Mouse (Mus musculus) kidney, postnatal 0 days (tissue): ENCODE measurements at regions not wholly inside any gene's neighbourhood (a gene's known extent, or its start where the extent isn't known, plus 50 kb on each side); places are given as distances from the start of the nearest gene placed in this dataset. TPM values are rescaled to one million over a fixed set of nuclear protein-coding genes. Genes with fewer than 3 reads are reported as not detected.

Source experiments
- ATAC-seq: fragments of 200-750 bp; cut with Nextera tagmentation; replicated peaks from 2 replicates; pipeline ENCODE4 v1.8.0; 2017; ENCODE audit warnings: low read depth, moderate number of reproducible peaks, moderate TSS enrichment, moderate library complexity; ENCODE audit not compliant: low FRiP score
- DNase-seq: peaks from one replicate; pipeline ENCODE4 v3.0.0-alpha.2; 2016; ENCODE audit warnings: low spot score
- H3K27ac ChIP-seq: fragments of 300-500 bp; sonication (generic); 2 replicates; pipeline ENCODE4 v1.5.1; 2014; ENCODE audit warnings: mild to moderate bottlenecking
- H3K27me3 ChIP-seq: fragments of 300-500 bp; sonication (generic); 2 replicates; pipeline ENCODE4 v1.6.1; 2014; ENCODE audit warnings: low read length, mixed read lengths; ENCODE audit not compliant: insufficient read depth
- H3K36me3 ChIP-seq: fragments of 300-500 bp; sonication (generic); 2 replicates; pipeline ENCODE4 v1.6.1; 2014; ENCODE audit warnings: low read length, mixed read lengths; ENCODE audit not compliant: insufficient read depth
- H3K4me1 ChIP-seq: fragments of 300-500 bp; sonication (generic); replicated peaks from 2 replicates; pipeline ENCODE4 v1.6.1; 2014; ENCODE audit warnings: antibody characterized with exemption, low read length, mixed read lengths; ENCODE audit not compliant: insufficient read depth
- H3K4me2 ChIP-seq: fragments of 300-500 bp; sonication (generic); 2 replicates; pipeline ENCODE4 v1.6.1; 2014; ENCODE audit warnings: mild to moderate bottlenecking, low read length, moderate library complexity, mixed read lengths
- H3K4me3 ChIP-seq: fragments of 300-500 bp; sonication (generic); replicated peaks from 2 replicates; pipeline ENCODE4 v1.5.1; 2014; ENCODE audit warnings: low read depth, low read length
- H3K9ac ChIP-seq: fragments of 300-500 bp; sonication (generic); 2 replicates; pipeline ENCODE4 v1.6.1; 2014; ENCODE audit warnings: low read depth, low read length
- H3K9me3 ChIP-seq: fragments of 300-500 bp; sonication (generic); replicated peaks from 2 replicates; pipeline ENCODE4 v1.6.1; 2016; ENCODE audit warnings: low read length, inconsistent platforms, mixed read lengths
- CTCF ChIP-seq: IDR thresholded peaks from 2 replicates; pipeline ENCODE4 v1.5.1; 2016; ENCODE audit warnings: antibody characterized with exemption, low read depth, mild to moderate bottlenecking, moderate library complexity
- WGBS: fragments of 180-500 bp; shearing (Covaris S2); extraction: QIAGEN DNeasy Blood & Tissue Kit; methylation state at CpG from one replicate; pipeline ENCODE4 v1.1.7; 2014; 5-methylcytosine and 5-hydroxymethylcytosine counted together
- microRNA-seq: library from miRNA; unstranded; fragments of <30 nt; microRNA quantifications from one replicate; pipeline ENCODE4, GENCODE M21; 2016

DNA sequence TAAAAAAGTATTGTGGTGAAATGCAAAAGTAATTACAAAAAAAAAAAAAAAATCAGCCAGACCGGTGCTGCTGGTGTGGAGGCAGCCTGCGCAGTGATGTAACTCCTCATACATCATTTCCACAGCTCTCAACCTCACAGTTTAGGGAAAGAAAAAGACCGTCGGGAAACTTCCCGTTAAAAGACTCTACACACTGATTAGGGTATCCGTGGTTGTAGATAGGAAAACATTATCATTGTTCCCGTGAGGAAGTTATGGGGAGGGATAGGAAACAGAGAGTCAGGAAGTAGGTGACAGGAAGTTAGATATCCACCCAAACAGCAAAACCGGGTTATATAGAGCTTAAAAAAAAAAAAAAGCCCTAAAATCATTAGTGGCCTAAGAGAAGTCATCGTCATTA, 52.9 kb upstream of the Zfp64 start:
- 14% methylated on average over 9 of the region's 9 CpGs for WGBS
- no peak for TF ChIP-seq CTCF
- Histone ChIP-seq H3K4me1 (no peaks in the 10 kb centered on the region; the same call in 1 of the 2 replicates), H3K4me3 (no peak overlapping the region), H3K27ac (peak overlapping the region; percentile 34; the same call in 1 of the 2 replicates), H3K27me3 (no peaks in the 10 kb centered on the region), H3K9me3 (no peaks in the 10 kb centered on the region), H3K4me2 (peak overlapping the region; percentile 36), H3K36me3 (no peaks in the 10 kb centered on the region), H3K9ac (no peak overlapping the region)
- no peak for ATAC-seq
- peak; percentile 67 for DNase-seq

DNA sequence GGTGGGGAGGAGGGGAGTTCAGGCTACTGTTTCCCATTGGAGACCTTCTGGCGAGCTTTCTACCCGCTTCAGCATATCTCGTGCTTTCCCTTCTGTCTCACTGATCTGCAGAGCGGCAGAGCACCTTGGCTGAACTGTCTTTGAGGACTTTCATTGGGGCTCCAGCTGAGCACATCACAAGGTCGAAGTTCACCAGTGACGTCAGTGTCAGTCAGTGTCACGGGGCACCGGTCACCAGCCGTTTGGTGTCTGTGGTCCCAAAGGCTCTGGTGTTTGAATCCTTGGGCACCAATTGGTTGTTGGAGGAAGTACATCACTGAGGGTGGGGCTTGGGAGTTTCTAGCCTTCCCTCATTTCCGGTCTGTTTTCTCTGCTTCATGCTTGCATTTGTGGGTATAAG, 51.2 kb upstream of the Zfp64 start:
- WGBS: 69% methylated on average over 10 of the region's 10 CpGs
- Histone ChIP-seq H3K27me3 (no peaks in the 10 kb centered on the region), H3K27ac (no peak overlapping the region), H3K9ac (no peak overlapping the region), H3K9me3 (no peaks in the 10 kb centered on the region), H3K36me3 (no peaks in the 10 kb centered on the region), H3K4me1 (no peaks in the 10 kb centered on the region; the same call in 1 of the 2 replicates), H3K4me2 (no peak overlapping the region), H3K4me3 (no peak overlapping the region)
- TF ChIP-seq CTCF: no peak
- DNase-seq: peak; percentile 11
- peak; percentile 71 for ATAC-seq

DNA sequence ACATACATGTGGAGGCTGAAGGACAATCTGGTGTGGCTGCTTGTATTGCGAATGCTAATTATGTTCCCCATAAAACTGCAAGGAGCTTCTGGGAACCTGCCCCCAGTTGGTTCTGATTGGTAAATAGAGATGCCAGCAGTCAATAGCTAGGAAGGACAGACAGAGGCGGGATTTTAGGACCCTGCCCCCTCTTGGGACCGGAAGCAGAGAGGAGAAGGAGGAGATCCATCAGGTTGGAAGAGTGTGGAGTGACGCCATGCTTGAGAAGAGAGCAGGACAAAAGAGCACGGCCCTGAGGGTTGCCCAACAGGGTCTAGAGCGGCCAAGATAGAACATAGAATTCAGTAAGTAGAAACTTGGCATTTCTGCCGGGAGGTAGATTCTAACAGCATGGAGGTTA, 50.4 kb upstream of the Zfp64 start:
- 88% methylated on average over 7 of the region's 7 CpGs for WGBS

More for the DNA sequence above, 50.4 kb upstream of the Zfp64 start:
- Histone ChIP-seq H3K36me3 (no peaks in the 10 kb centered on the region), H3K9me3 (no peaks in the 10 kb centered on the region), H3K27me3 (no peaks in the 10 kb centered on the region), H3K27ac (no peak overlapping the region), H3K4me3 (no peak overlapping the region), H3K4me1 (no peaks in the 10 kb centered on the region; the same call in 1 of the 2 replicates), H3K4me2 (no peak overlapping the region), H3K9ac (no peak overlapping the region)
- TF ChIP-seq CTCF: no peak
- no peak for ATAC-seq
- no peak for DNase-seq

Small RNA genes lying in the stretch of these regions (microRNA-seq; reads per million reads assigned to microRNA genes)
- gene Gm26469: not detected
